Mouse (Mus musculus): ENCODE measurements around the gene Lmf2. TPM values are rescaled to one million over a fixed set of nuclear protein-coding genes. Genes with fewer than 3 reads are reported as not detected.
A peak's percentile ranks its signal among the peaks of the same experiment; 100 is the strongest.

Lmf2 gene
- polyA plus RNA-seq, 1 experiment from 2014 or later: 31.8 TPM

DNA sequence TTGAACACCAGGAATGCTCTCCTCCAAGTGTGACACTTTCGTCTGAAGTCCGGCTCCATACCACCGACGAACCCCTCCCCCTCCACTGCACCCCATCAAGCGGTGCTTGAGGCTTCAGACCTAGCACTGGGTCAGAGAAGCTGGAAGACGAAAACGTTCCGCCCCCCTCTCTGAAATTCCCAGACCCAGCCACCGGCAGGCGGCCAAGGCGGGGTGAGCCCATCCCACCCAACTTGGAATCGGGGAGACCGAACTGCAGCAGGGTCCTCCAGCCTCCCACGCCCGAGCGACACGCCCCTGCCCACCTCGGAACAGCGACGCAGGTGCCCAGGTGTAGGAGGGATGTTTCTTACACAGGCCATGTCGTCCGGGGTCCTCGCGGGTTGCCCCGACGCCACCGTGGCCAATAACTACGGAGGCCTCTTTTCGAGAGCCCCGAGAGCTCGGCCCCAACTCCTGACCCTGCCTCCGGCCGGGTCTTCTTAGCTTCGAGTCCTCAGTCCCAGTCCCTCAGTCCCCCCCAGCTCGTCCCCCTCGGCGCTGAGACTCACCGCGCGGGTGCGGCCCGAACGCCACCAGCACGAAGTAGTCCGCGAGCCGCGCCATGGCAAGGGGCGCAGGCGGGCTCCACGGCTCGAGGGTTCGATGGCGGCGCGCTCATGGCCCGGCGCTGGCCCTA is 40.8 kb downstream of the Lmf2 start:
- Histone ChIP-seq H3K36me3 (ENCODE audit: control insufficient read depth, insufficient read depth, low read length) (no peaks in the 10 kb centered on the region), H3K27ac (ENCODE audit: low read depth, low read length) (no peak overlapping the region), H3K9me3 (ENCODE audit: control insufficient read depth, low read length) (no peaks in the 10 kb centered on the region), H3K4me1 (ENCODE audit: control insufficient read depth, insufficient read depth, low read length) (peaks cover 20% of the 10 kb centered on the region), H3K4me2 (peak overlapping the region; percentile 67), H3K27me3 (ENCODE audit: control insufficient read depth, insufficient read depth, low read length) (no peaks in the 10 kb centered on the region), H3K9ac (ENCODE audit: low read length) (peak overlapping the region; percentile 91), H3K4me3 (ENCODE audit: low read depth, low read length) (peak overlapping the region; percentile 98)
- ATAC-seq (ENCODE audit: low FRiP score): peak; percentile 51; the same call in 1 of the 2 replicates
- peak; percentile 90 for DNase-seq (ENCODE audit: low spot score, missing footprints)
- under 1% methylated on average over 54 of the region's 58 CpGs for WGBS

DNA sequence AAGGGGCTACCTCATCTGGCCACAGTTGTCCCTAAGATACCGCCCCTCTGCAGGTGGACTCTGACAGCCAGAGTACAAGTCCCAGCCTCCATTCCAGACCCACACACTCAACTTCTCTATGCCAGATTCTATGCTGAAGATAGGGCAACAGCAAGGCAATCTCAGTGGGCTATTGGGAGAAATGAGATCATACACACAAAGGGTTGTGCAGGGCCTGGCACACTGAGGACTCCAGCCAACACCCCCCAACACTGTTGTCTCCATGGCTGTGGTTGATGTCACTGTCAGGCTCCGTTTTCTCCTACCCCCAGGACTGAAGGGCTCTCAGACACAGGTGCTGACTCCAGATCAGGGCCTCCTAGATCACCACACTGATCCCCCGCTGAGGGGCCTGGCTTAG is 41.4 kb downstream of the Lmf2 start:
- H3K36me3 ChIP-seq (ENCODE audit: control insufficient read depth, insufficient read depth, low read length): no peaks in the 10 kb centered on the region
- H3K4me3 ChIP-seq (ENCODE audit: low read depth, low read length): peak overlapping the region; percentile 98
- no peaks in the 10 kb centered on the region for H3K9me3 ChIP-seq (ENCODE audit: control insufficient read depth, low read length)
- peak overlapping the region; percentile 67 for H3K4me2 ChIP-seq
- DNase-seq (ENCODE audit: low spot score, missing footprints) (no peak), ATAC-seq (ENCODE audit: low FRiP score) (no peak)
- peak overlapping the region; percentile 91 for H3K9ac ChIP-seq (ENCODE audit: low read length)
- H3K27me3 ChIP-seq (ENCODE audit: control insufficient read depth, insufficient read depth, low read length): no peaks in the 10 kb centered on the region
- H3K4me1 ChIP-seq (ENCODE audit: control insufficient read depth, insufficient read depth, low read length): peaks cover 20% of the 10 kb centered on the region
- 34% methylated on average over 3 of the region's 3 CpGs for WGBS
- no peak overlapping the region for H3K27ac ChIP-seq (ENCODE audit: low read depth, low read length)

DNA sequence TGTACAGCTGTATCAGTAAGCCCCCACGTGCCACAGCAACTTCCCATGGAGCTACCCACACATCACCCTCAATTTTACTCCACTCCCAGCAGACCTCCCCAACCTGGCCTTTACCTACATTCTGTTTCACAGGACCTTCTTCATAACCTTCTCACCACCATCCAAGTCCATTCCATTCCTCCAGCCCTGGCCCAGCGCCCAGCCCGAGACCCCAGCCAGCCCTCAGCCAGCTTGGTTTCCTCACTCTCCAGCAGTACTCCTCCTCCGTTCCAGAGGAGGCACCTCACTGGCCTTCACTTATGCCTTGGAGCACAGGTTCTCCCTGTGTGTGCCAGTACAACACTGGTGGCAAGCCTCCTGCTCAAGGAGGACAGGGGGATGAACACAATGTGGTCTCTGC is 42.1 kb downstream of the Lmf2 start:
- no peak overlapping the region for H3K27ac ChIP-seq (ENCODE audit: low read depth, low read length)
- H3K4me3 ChIP-seq (ENCODE audit: low read depth, low read length): no peak overlapping the region
- H3K9ac ChIP-seq (ENCODE audit: low read length): no peak overlapping the region
- peaks cover 20% of the 10 kb centered on the region for H3K4me1 ChIP-seq (ENCODE audit: control insufficient read depth, insufficient read depth, low read length)
- no peaks in the 10 kb centered on the region for H3K36me3 ChIP-seq (ENCODE audit: control insufficient read depth, insufficient read depth, low read length)
- WGBS: 86% methylated on average over 4 of the region's 4 CpGs
- H3K4me2 ChIP-seq: no peak overlapping the region
- H3K9me3 ChIP-seq (ENCODE audit: control insufficient read depth, low read length): no peaks in the 10 kb centered on the region
- DNase-seq (ENCODE audit: low spot score, missing footprints) (no peak), ATAC-seq (ENCODE audit: low FRiP score) (no peak)
- H3K27me3 ChIP-seq (ENCODE audit: control insufficient read depth, insufficient read depth, low read length): no peaks in the 10 kb centered on the region

DNA sequence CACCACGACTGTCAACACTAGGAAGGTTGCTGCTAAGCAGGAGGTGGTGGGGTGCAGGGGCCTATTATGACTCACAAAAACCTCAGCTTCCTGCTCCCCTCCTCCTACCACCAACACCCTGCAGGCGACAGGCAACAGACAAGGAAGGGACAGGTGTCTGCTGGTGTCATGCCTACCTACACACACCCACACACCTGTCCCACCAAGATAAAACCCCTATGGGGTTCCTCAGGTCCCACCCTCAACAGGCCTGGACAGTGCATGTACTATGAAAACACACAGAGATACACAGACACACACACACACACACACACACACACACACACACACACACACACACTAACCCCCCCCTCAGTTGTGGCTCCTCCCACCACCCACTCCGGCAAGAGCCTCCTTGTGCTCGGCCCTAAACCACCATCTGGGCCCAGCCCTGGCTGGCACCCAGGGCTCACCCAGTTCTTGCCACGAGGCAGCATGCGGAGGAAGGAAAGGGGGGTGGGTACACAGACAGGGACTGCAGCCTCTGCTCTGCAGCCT is 45.4 kb downstream of the Lmf2 start:
- Histone ChIP-seq H3K4me3 (ENCODE audit: low read depth, low read length) (no peak overlapping the region), H3K27ac (ENCODE audit: low read depth, low read length) (no peak overlapping the region), H3K27me3 (ENCODE audit: control insufficient read depth, insufficient read depth, low read length) (no peaks in the 10 kb centered on the region), H3K4me1 (ENCODE audit: control insufficient read depth, insufficient read depth, low read length) (peaks cover 20% of the 10 kb centered on the region), H3K36me3 (ENCODE audit: control insufficient read depth, insufficient read depth, low read length) (peaks cover 13% of the 10 kb centered on the region), H3K9ac (ENCODE audit: low read length) (no peak overlapping the region), H3K4me2 (no peak overlapping the region), H3K9me3 (ENCODE audit: control insufficient read depth, low read length) (no peaks in the 10 kb centered on the region)
- ATAC-seq (ENCODE audit: low FRiP score) (no peak), DNase-seq (ENCODE audit: low spot score, missing footprints) (no peak)
- 81% methylated on average over 6 of the region's 6 CpGs for whole genome bisulfite sequencing

DNA sequence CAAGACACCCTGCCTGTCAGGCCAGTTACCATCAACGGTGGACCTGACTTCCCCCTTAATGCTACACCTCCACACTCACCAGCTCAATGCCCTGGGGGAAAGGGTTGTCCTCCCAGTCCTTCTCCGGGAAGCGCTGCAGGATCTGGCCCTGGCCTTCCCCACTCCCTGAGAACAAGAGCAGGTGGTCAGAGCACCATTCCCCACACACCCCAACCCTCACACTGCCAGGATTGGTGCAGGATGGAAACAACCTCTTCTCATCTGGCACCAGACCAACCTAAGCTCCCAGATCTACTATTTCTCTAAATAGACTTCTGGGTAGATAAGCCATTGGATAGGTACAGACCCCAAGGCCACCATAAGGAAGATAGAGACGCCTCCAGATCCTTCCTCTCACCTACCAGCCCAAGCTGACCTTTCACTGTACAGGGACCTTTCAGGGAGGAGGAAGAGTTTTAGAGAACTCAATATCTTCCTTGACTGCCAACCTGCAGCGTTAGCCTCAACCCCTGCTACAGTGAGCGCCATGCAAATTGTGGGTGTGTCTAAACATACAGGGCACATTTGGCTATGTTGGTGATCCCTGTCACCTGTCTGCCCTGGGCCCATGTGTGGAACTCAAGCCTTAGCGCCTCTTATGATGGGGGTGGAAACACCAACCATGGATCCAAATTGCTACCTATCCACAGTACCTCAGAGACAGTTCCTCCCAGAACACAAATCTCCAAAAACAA is 46.9 kb downstream of the Lmf2 start:
- H3K27ac ChIP-seq (ENCODE audit: low read depth, low read length): no peak overlapping the region
- WGBS: 92% methylated on average over 7 of the region's 7 CpGs
- H3K4me2 ChIP-seq: no peak overlapping the region
- no peak overlapping the region for H3K9ac ChIP-seq (ENCODE audit: low read length)
- DNase-seq (ENCODE audit: low spot score, missing footprints): no peak
- no peak for ATAC-seq (ENCODE audit: low FRiP score)
- no peak overlapping the region for H3K4me3 ChIP-seq (ENCODE audit: low read depth, low read length)
- H3K36me3 ChIP-seq (ENCODE audit: control insufficient read depth, insufficient read depth, low read length): peaks cover 22% of the 10 kb centered on the region
- H3K27me3 ChIP-seq (ENCODE audit: control insufficient read depth, insufficient read depth, low read length): no peaks in the 10 kb centered on the region
- H3K4me1 ChIP-seq (ENCODE audit: control insufficient read depth, insufficient read depth, low read length): peaks cover 11% of the 10 kb centered on the region
- H3K9me3 ChIP-seq (ENCODE audit: control insufficient read depth, low read length): no peaks in the 10 kb centered on the region

DNA sequence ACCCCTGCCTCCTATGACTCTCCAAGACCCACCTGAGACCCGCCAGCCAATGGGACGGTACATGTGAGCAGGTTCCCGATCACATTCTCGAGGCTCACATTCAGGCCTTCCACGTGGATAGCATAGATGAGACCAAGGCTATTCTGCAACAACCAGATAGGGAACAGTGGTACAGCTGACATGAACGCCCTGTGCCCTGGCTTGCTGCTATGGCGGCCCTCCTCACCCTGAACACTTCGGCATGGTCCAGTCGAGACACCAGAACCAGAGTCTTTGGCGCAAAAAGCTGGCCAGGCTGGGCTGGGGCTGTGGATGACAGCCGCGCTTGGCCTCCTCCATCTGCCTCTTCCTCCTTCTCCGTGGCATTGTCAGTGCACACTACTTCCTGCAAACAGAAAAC is 48.0 kb downstream of the Lmf2 start:
- DNase-seq (ENCODE audit: low spot score, missing footprints) (no peak), ATAC-seq (ENCODE audit: low FRiP score) (no peak)
- peaks cover 30% of the 10 kb centered on the region for H3K36me3 ChIP-seq (ENCODE audit: control insufficient read depth, insufficient read depth, low read length)
- H3K27me3 ChIP-seq (ENCODE audit: control insufficient read depth, insufficient read depth, low read length): no peaks in the 10 kb centered on the region
- WGBS: 91% methylated on average over 13 of the region's 13 CpGs
- no peak overlapping the region for H3K4me2 ChIP-seq
- no peak overlapping the region for H3K27ac ChIP-seq (ENCODE audit: low read depth, low read length)
- H3K4me1 ChIP-seq (ENCODE audit: control insufficient read depth, insufficient read depth, low read length): peaks cover 2% of the 10 kb centered on the region
- no peak overlapping the region for H3K4me3 ChIP-seq (ENCODE audit: low read depth, low read length)
- H3K9me3 ChIP-seq (ENCODE audit: control insufficient read depth, low read length): no peaks in the 10 kb centered on the region
- no peak overlapping the region for H3K9ac ChIP-seq (ENCODE audit: low read length)

DNA sequence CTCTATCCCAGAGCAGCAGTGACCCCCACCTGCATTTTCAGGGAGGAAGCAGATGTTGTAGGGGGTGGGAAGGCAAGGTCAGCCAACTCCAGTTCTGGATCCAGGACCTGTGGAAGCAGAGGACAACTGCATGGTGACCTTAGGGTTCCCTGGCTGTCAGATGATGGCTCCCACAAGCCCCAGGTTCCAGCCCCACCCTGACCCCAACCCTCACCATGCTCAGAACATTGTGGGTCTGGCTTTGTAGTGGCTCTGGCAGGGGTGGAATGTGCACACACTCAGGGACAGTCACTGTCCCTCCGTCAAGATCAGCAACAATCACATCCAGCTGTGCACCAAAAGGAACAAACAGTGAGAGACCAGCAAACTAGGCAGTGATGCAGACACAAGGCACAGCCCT is 49.5 kb downstream of the Lmf2 start:
- Histone ChIP-seq H3K4me2 (no peak overlapping the region), H3K4me3 (ENCODE audit: low read depth, low read length) (no peak overlapping the region), H3K36me3 (ENCODE audit: control insufficient read depth, insufficient read depth, low read length) (peaks cover 33% of the 10 kb centered on the region), H3K27me3 (ENCODE audit: control insufficient read depth, insufficient read depth, low read length) (no peaks in the 10 kb centered on the region), H3K27ac (ENCODE audit: low read depth, low read length) (no peak overlapping the region), H3K9me3 (ENCODE audit: control insufficient read depth, low read length) (no peaks in the 10 kb centered on the region), H3K9ac (ENCODE audit: low read length) (no peak overlapping the region), H3K4me1 (ENCODE audit: control insufficient read depth, insufficient read depth, low read length) (no peaks in the 10 kb centered on the region)
- WGBS: 70% methylated on average over 1 of the region's 1 CpGs
- ATAC-seq (ENCODE audit: low FRiP score) (no peak), DNase-seq (ENCODE audit: low spot score, missing footprints) (no peak)

Small RNAs within 50 kb of the gene (microRNA-seq; reads per million reads assigned to microRNA genes)
- 0.57 reads per million for gene Mir6959

Other genes starting within 250 kb of the Lmf2 start
- 14.9 and 16.8 TPM in 2 replicates for gene Tubgcp6, start 232.5 kb downstream of the Lmf2 start, polyA plus RNA-seq (2014; fragmentation: Nextera tagmentation; extraction: Ambion mirVana)
- gene Hdac10, start 227.0 kb downstream of the Lmf2 start, polyA plus RNA-seq (2014; fragmentation: Nextera tagmentation; extraction: Ambion mirVana): 11.6 and 13.6 TPM in 2 replicates
- 21.3 and 27.0 TPM in 2 replicates for gene Mapk12, start 215.0 kb downstream of the Lmf2 start, polyA plus RNA-seq (2014; fragmentation: Nextera tagmentation; extraction: Ambion mirVana)
- gene Mapk11, start 206.0 kb downstream of the Lmf2 start, polyA plus RNA-seq (2014; fragmentation: Nextera tagmentation; extraction: Ambion mirVana): 34.9 and 40.6 TPM in 2 replicates
- 97.5 and 115 TPM in 2 replicates for gene Plxnb2, start 174.9 kb downstream of the Lmf2 start, polyA plus RNA-seq (2014; fragmentation: Nextera tagmentation; extraction: Ambion mirVana)
- 26.2 and 26.6 TPM in 2 replicates for gene Dennd6b, start 159.2 kb downstream of the Lmf2 start, polyA plus RNA-seq (2014; fragmentation: Nextera tagmentation; extraction: Ambion mirVana)
- gene Ppp6r2, start 144.1 kb downstream of the Lmf2 start, polyA plus RNA-seq (2014; fragmentation: Nextera tagmentation; extraction: Ambion mirVana): 35.9 and 40.0 TPM in 2 replicates
- 48.1 and 53.3 TPM in 2 replicates for gene Sbf1, start 40.3 kb downstream of the Lmf2 start, polyA plus RNA-seq (2014; fragmentation: Nextera tagmentation; extraction: Ambion mirVana)
- gene Adm2, start 32.9 kb downstream of the Lmf2 start, polyA plus RNA-seq (2014; fragmentation: Nextera tagmentation; extraction: Ambion mirVana): 0.12 TPM in 1 of 2 replicates, not detected in the other
- not detected in 2 replicates for gene Miox, start 21.3 kb downstream of the Lmf2 start, polyA plus RNA-seq (2014; fragmentation: Nextera tagmentation; extraction: Ambion mirVana)
- 155 and 168 TPM in 2 replicates for gene Ncaph2, start 60 bp upstream of the Lmf2 start, polyA plus RNA-seq (2014; fragmentation: Nextera tagmentation; extraction: Ambion mirVana)
- 5.8 and 6.0 TPM in 2 replicates for gene Sco2, start 18.2 kb upstream of the Lmf2 start, polyA plus RNA-seq (2014; fragmentation: Nextera tagmentation; extraction: Ambion mirVana)
- gene Tymp, start 21.4 kb upstream of the Lmf2 start, polyA plus RNA-seq (2014; fragmentation: Nextera tagmentation; extraction: Ambion mirVana): 1.2 and 1.9 TPM in 2 replicates
- gene Odf3b, start 23.6 kb upstream of the Lmf2 start, polyA plus RNA-seq (2014; fragmentation: Nextera tagmentation; extraction: Ambion mirVana): 0.26 and 0.64 TPM in 2 replicates
- gene Klhdc7b, start 29.3 kb upstream of the Lmf2 start, polyA plus RNA-seq (2014; fragmentation: Nextera tagmentation; extraction: Ambion mirVana): not detected in 2 replicates
- not detected in 2 replicates for gene Syce3, start 54.8 kb upstream of the Lmf2 start, polyA plus RNA-seq (2014; fragmentation: Nextera tagmentation; extraction: Ambion mirVana)
- gene Cpt1b, start 70.2 kb upstream of the Lmf2 start, polyA plus RNA-seq (2014; fragmentation: Nextera tagmentation; extraction: Ambion mirVana): 0.93 and 1.1 TPM in 2 replicates
- gene C730034F03Rik, start 73.9 kb upstream of the Lmf2 start, polyA plus RNA-seq (2014; fragmentation: Nextera tagmentation; extraction: Ambion mirVana): 1.9 and 2.4 TPM in 2 replicates
- gene Gm44502, start 74.0 kb upstream of the Lmf2 start, polyA plus RNA-seq (2014; fragmentation: Nextera tagmentation; extraction: Ambion mirVana): not detected in 2 replicates
- 48.3 and 49.6 TPM in 2 replicates for gene Chkb, start 74.2 kb upstream of the Lmf2 start, polyA plus RNA-seq (2014; fragmentation: Nextera tagmentation; extraction: Ambion mirVana)
- 23.6 TPM in 2 replicates for gene Mapk8ip2, start 98.3 kb upstream of the Lmf2 start, polyA plus RNA-seq (2014; fragmentation: Nextera tagmentation; extraction: Ambion mirVana)
- 7.4 and 9.4 TPM in 2 replicates for gene Arsa, start 121.8 kb upstream of the Lmf2 start, polyA plus RNA-seq (2014; fragmentation: Nextera tagmentation; extraction: Ambion mirVana)
- gene Shank3, start 144.0 kb upstream of the Lmf2 start, polyA plus RNA-seq (2014; fragmentation: Nextera tagmentation; extraction: Ambion mirVana): 2.2 TPM in 2 replicates
- gene Acr, start 212.7 kb upstream of the Lmf2 start, polyA plus RNA-seq (2014; fragmentation: Nextera tagmentation; extraction: Ambion mirVana): 0.42 and 0.43 TPM in 2 replicates
- gene Rabl2, start 236.3 kb upstream of the Lmf2 start, polyA plus RNA-seq (2014; fragmentation: Nextera tagmentation; extraction: Ambion mirVana): 84.3 and 87.3 TPM in 2 replicates